Mouse (Mus musculus) bone marrow macrophage, adult 2 months (primary cell): ENCODE measurements at regions not wholly inside any gene's neighbourhood (a gene's known extent, or its start where the extent isn't known, plus 50 kb on each side); places are given as distances from the start of the nearest gene placed in this dataset.

ENCODE experiments used
- H3K27ac ChIP-seq: 2 replicates; pipeline ENCODE4 v1.5.1; 2012; ENCODE audit warnings: low read depth, low read length; ENCODE audit not compliant: insufficient read depth
- H3K4me1 ChIP-seq: 2 replicates; pipeline ENCODE4 v1.6.1; 2012; ENCODE audit warnings: low read length; ENCODE audit not compliant: control insufficient read depth, insufficient read depth
- H3K4me3 ChIP-seq: 2 replicates; pipeline ENCODE4 v1.5.1; 2012; ENCODE audit warnings: mild to moderate bottlenecking, low read length, moderate library complexity; ENCODE audit not compliant: insufficient read depth
- CTCF ChIP-seq: IDR thresholded peaks from 2 replicates; pipeline ENCODE4 v1.5.1; 2012; ENCODE audit warnings: low read depth, mild to moderate bottlenecking, low read length, moderate library complexity
- POLR2A ChIP-seq: IDR thresholded peaks from 2 replicates; pipeline ENCODE4 v1.6.1; 2012; ENCODE audit warnings: mild to moderate bottlenecking, low read depth, low read length, borderline replicate concordance

DNA sequence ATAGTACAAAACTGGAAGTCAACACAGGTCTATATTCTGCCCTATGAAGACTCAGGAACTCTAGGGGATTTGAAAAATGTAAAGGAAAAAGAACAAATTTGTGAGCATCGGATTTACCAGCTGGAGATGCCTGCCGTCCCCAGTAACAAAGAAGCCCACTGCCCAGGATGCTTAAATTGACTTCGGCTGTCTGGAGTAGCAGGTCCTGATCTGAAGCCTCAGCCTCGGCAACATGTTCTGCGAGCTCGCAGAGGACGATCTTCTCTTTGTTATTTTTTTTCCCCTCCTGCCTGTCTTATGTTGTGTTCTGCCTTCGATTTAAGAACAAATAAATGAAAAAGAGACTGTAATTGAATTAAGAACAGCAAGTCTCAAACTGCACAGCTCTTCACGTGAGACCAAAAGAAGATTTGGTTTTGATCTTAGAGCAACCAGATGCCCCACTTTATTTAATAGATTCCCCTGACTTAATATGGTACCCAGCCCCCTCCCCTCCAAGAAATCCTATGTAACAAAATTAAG, 2595.7 kb upstream of the Gm7489 start:
- TF ChIP-seq CTCF (no peak), POLR2A (no peak)
- no peaks in the 10 kb centered on the region for H3K4me1 ChIP-seq
- H3K27ac ChIP-seq, result no peak overlapping the region
- H3K4me3 ChIP-seq, result no peak overlapping the region

DNA sequence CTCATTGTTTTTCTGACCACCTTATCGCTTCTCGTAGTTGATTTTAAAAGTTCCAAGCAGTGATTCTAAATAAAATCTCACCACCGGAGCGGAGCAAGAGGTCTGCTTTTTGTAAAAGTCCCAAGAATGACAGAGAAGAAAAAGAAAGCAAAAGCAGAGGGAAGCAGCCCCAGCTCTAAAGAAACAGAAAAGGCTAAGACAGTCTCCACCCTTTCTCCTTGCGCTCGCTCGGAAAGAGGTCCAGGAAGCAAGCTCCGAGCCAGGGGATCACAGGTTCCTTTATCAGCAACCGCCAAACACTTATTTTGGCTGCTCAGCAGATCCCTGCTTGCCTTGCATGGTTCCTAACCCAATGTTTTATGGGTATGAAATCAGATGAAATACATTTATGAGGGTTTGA, 2594.8 kb upstream of the Gm7489 start:
- H3K27ac ChIP-seq, result no peak overlapping the region
- H3K4me3 ChIP-seq, result no peak overlapping the region
- TF ChIP-seq CTCF, result no peak
- no peak for TF ChIP-seq POLR2A
- H3K4me1 ChIP-seq, result no peaks in the 10 kb centered on the region

DNA sequence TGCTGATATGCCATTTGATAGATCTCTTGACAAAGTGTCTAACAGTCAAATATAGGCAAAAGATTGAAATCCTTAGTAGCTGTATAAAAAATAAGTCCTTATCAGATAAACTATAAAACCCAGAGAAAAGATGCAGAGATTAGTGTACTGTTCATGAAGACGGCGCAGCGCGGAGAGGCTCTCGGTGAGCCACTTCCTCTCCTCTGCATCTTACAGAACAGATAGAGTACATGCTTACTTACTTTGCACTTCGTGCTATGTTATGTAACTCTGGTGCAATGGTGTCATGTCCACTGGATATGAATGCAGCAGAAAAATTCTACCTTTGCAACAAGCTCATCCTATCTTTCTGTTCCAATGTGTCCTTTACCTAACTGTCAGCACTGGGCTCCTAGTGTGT, 2593.5 kb upstream of the Gm7489 start:
- Histone ChIP-seq H3K4me1 (no peaks in the 10 kb centered on the region), H3K27ac (no peak overlapping the region), H3K4me3 (no peak overlapping the region)
- no peak for TF ChIP-seq CTCF
- TF ChIP-seq POLR2A, result no peak

DNA sequence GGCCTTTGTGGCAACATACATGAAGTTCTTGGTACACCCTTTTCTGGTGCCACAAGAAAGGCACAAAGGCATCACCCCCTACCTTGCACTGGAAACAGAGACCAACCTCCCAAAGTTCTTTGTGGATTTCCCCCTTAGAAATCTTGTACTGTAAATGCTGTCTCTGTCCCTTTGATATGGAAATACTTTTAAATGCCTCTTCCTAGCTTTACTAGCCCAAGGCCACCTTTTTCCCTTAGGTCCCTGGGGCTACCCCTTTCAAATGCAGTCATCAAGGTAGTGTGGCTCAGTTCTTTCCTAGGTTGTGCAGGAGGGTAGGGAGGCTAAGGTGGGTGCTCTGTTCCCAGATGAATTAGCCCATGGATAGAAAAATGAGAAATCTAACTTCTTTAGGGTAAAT, 2587.9 kb upstream of the Gm7489 start:
- TF ChIP-seq POLR2A (no peak), CTCF (no peak)
- Histone ChIP-seq H3K27ac (no peak overlapping the region), H3K4me1 (no peaks in the 10 kb centered on the region), H3K4me3 (no peak overlapping the region)

DNA sequence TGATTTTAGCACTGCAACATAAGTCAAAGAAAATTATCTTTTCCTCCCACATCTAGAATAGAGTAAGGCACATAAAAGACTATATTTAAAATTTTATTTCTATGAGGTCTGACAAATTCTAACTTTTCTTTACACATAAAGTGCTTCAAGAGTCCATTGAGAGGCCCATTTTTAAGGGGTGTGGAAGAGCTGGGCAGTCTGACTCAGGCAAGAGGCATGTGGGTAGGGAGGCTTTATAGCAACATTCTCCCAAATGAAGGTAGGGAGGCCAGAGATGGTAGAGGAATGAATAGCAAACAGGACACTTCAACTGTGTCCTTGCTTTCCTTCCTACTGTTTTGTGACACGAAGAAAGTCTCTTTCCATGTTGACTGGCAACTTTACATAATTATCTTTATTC, 2566.6 kb upstream of the Gm7489 start:
- no peak for TF ChIP-seq CTCF
- no peak for TF ChIP-seq POLR2A
- H3K4me1 ChIP-seq, result no peaks in the 10 kb centered on the region
- H3K4me3 ChIP-seq, result no peak overlapping the region
- no peak overlapping the region for H3K27ac ChIP-seq

DNA sequence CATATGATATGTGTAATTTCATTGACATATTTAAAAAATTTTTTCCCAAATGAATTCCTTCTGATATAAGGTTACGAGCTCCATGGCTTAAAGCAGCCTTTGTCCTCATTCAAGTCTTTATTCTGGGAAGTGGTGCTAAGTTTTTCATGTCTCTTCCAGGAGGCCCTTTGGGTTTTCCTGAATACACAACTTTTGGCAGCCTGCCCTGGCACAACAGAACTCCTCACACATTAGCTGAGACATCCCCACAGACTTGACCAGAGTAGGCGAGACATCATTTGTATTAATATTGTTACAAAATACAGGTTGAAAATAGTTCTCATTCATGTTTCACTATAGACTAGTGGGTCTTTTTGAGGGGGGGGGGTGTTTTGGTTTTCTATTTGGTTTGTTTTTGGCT, 2565.9 kb upstream of the Gm7489 start:
- TF ChIP-seq POLR2A, result no peak
- TF ChIP-seq CTCF, result no peak
- Histone ChIP-seq H3K4me1 (no peaks in the 10 kb centered on the region), H3K27ac (no peak overlapping the region), H3K4me3 (no peak overlapping the region)

DNA sequence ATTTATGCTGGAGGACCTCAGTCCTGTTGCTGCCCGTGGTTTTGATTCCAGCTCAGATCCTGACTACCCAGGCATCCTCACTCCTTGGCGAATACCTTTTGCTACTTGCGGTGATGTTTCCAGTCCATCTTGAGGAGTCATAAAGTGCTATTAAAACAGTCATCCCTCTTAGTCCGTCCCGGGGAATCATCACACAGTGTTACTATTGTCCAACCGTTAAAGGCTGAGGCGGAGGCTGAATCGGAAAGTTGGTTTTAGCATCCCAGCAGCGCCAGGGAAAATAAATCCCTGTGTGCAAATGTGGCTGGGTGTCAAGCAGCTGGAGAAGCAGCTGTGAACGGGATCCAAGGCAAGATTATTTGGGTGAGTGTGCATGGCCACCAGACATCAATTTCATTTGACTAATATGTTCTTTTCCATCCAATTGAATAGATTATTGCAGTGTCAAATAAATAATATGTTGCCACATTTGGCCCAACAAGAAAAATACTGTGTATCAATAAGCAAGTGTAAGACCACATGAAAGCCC, 2564.3 kb upstream of the Gm7489 start:
- H3K4me3 ChIP-seq, result no peak overlapping the region
- H3K27ac ChIP-seq, result no peak overlapping the region
- TF ChIP-seq CTCF, result no peak
- TF ChIP-seq POLR2A, result no peak
- no peaks in the 10 kb centered on the region for H3K4me1 ChIP-seq

DNA sequence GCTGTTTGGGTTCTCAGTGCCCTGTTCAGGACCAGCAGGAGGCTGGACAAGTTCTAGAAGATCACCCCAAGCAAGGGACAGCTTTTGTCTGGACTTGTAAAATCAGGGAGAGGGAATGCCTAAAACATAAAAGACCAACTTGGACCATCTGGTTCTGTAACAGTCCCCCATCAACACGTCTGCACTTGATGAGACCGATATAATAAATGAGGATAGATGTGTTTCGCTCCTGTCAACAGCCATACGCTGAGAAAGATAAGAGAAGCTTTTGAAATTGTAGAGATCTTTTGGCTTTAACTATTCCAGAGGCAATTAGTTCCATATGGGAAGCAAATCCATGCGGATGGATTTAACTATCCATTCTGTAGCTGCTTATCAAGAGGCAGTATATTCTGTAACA, 2561.4 kb upstream of the Gm7489 start:
- Histone ChIP-seq H3K4me3 (no peak overlapping the region), H3K27ac (no peak overlapping the region), H3K4me1 (no peaks in the 10 kb centered on the region)
- TF ChIP-seq CTCF, result no peak

DNA sequence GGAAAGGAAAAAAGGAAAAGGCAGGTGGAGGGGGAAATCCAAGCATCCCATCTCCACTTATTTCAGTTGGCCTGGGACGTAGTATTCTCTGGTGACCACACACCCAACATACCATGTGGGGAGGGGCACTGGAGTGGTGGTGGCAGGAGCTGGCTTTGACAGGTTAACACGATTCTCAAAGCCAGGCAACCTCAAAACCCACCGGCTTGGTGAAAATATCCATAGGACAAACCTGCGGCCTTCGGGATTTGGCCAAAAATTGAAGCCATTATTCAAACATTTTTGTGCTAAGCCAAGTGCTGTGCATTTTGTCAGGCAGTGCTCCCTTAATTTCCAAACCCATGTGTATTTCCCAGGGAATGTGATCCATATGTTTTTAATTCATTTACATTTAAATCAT, 2560.5 kb upstream of the Gm7489 start:
- no peak for TF ChIP-seq CTCF
- TF ChIP-seq POLR2A, result no peak
- H3K4me3 ChIP-seq, result no peak overlapping the region
- no peak overlapping the region for H3K27ac ChIP-seq
- H3K4me1 ChIP-seq, result no peaks in the 10 kb centered on the region

DNA sequence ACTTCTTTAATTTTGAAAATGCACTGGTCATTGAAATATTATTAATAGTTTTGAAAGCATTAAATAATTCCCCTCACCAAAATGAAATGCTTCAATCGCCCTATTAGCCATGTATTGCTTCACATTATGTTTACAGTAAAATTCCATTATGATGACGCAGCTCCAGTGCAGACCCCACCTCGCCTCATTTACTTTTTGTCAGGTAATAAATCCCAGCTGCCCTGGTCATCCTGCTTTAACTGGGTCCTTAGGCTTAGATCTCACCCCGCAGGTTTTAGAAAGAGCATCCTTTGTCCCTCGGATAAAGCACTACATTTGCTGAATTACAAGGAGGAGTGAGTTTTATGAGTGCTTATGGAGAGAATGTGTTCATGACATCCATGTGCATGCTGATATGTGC, 2557.0 kb upstream of the Gm7489 start:
- H3K4me3 ChIP-seq, result no peak overlapping the region
- no peaks in the 10 kb centered on the region for H3K4me1 ChIP-seq
- no peak overlapping the region for H3K27ac ChIP-seq
- TF ChIP-seq CTCF (no peak), POLR2A (no peak)

DNA sequence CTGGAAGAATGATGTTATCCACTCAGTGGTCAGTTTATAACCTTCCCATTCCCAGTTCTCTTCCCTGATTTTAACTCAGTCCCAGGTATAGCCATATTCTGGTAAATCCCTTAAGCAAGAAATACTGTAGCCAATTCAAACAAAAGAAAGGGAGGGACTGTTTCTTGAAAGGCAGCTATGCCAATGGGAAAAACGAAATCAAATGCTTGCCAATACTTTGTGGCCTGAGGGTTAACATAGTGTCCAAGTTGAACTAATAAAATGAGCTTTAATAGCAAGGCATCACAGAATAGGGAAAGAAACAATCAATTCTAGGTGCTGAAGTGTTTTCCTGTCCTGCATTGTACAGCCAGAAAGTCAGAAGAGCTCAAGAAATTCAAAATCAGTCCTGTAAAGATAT, 2548.3 kb upstream of the Gm7489 start:
- Histone ChIP-seq H3K27ac (no peak overlapping the region), H3K4me3 (no peak overlapping the region), H3K4me1 (no peaks in the 10 kb centered on the region)
- TF ChIP-seq POLR2A (no peak), CTCF (no peak)

DNA sequence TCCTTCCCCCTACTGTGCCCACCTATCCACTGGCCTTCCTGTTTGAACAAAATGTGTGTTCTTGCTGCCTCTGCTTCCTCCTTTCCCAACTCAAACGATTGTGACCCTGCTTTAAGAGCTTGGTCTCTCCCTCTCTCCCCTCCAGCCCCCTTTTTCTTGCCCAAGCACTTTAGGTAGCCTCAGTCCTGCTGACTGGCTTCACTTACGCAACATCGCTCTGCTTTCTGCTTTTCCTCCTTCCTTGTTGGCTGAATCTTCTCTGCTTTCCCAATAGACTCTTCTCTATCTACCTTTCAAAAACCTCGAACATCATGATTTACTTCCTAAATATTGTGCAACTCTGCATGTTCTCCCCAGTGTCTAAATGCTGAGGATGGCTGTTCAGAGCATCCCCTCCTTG, 2538.4 kb upstream of the Gm7489 start:
- Histone ChIP-seq H3K4me1 (no peaks in the 10 kb centered on the region), H3K4me3 (no peak overlapping the region), H3K27ac (no peak overlapping the region)
- TF ChIP-seq CTCF, result no peak
- no peak for TF ChIP-seq POLR2A
